Mouse (Mus musculus): ENCODE results near the gene Tead2.

Gene Tead2

GRCm38 (mm10) chr7:45263006-45263607, 47.6 kb downstream of the Tead2 start:
- no peak for DNase-seq

- DNase-seq = peak; percentile 50
Measured at GRCm38 (mm10) chr7:45264348-45264747, 48.8 kb downstream of the Tead2 start.

GRCm38 (mm10) chr7:45265518-45265917, 50.0 kb downstream of the Tead2 start:
- no peak for DNase-seq

GRCm38 (mm10) chr7:45272786-45273412, 57.3 kb downstream of the Tead2 start:
- DNase-seq = no peak

- DNase-seq = no peak
Measured at GRCm38 (mm10) chr7:45273672-45274071, 58.1 kb downstream of the Tead2 start.

GRCm38 (mm10) chr7:45277136-45277760, 61.7 kb downstream of the Tead2 start, which contains the start of gene Slc6a21:
Gene Slc6a21, plus strand, starts transcription at chr7:45277513.
- peak; percentile 87 for DNase-seq

Measured in kidney, adult 9 months (tissue).